ENCODE assay signal across 17 mouse cellular contexts in genomic region chr11:88953582-88953981, GRCm38 (mm10). TPM values are rescaled to one million over a fixed set of nuclear protein-coding genes. Genes with fewer than 3 reads are reported as not detected.
A peak's percentile ranks its signal among the peaks of the same experiment; 100 is the strongest.
DNase-seq lines count a peak whose midpoint lies in the region; ATAC-seq and TF ChIP-seq lines count a peak whose summit lies in the region.
"Had no signal": no experiment of that assay in that cellular context is flagged by ENCODE, and none has a peak within 500 bp of the region (broad histone marks: within the 10 kb centered on the region; RNA-seq: fewer than 3 reads in every experiment).

No protein-coding gene starts in this region.

- H3K27ac ChIP-seq in hindbrain, postnatal 0 days = no peak overlapping the region
- H3K27ac ChIP-seq in hindbrain, embryonic 11.5 days (ENCODE audit: low read depth, low read length) = no peak overlapping the region
- no peak overlapping the region for H3K27ac ChIP-seq in CH12.LX (ENCODE audit: insufficient read depth, low read depth)
- no peak overlapping the region for H3K27ac ChIP-seq in liver, embryonic 15.5 days (replicated peaks)

- no peak for TF ChIP-seq EP300 in CH12.LX (IDR thresholded peaks at IDR 0.05; ENCODE audit: low read length)

- intact Hi-C loops in heart, postnatal 25 days (cut with DNase I) = no loop called here

- dilution Hi-C loops in CH12.LX (cut with MboI; ENCODE audit: extremely low pct_ligation_motif_present, extremely low pct_unique_long_range_greater_than_20kb, low sequenced_read_pairs) = no loop called here

- TF ChIP-seq POLR2A in CH12.LX (IDR thresholded peaks at IDR 0.05; ENCODE audit: low read depth, low read length) = no peak

- no peak overlapping the region for H3K4me3 ChIP-seq in hindbrain, postnatal 0 days (ENCODE audit: low read length)
- H3K4me3 ChIP-seq in hindbrain, embryonic 11.5 days (ENCODE audit: low read depth, low read length) = no peak overlapping the region
- H3K4me3 ChIP-seq in CH12.LX (replicated peaks in 1 of 3; ENCODE audit: low read depth in 2 of 3, low read length in 2 of 3, poor library complexity in 1 of 3) = peak overlapping the region; percentile 22 to 73 (median 62)
- no peak overlapping the region for H3K4me3 ChIP-seq in liver, embryonic 15.5 days (replicated peaks)

- TF ChIP-seq CTCF in hindbrain, postnatal 0 days (IDR thresholded peaks at IDR 0.05; ENCODE audit: low read depth) = no peak
- no peak; a peak in 1 of 4 replicates for TF ChIP-seq CTCF in CH12.LX (conservative IDR thresholded peaks at IDR 0.05 in 1 of 2, IDR thresholded peaks at IDR 0.05 in 1 of 2; ENCODE audit: low read depth in 2 of 2, low read length in 2 of 2)

- peaks cover 5% of the 10 kb centered on the region for H3K36me3 ChIP-seq in hindbrain, postnatal 0 days (ENCODE audit: insufficient read depth, low read length)
- H3K36me3 ChIP-seq in hindbrain, embryonic 11.5 days (ENCODE audit: control insufficient read depth, insufficient read depth, low read length) = no peaks in the 10 kb centered on the region
- peaks cover 9 to 31% of the 10 kb centered on the region in 2 experiments for H3K36me3 ChIP-seq in CH12.LX (replicated peaks in 1 of 2; ENCODE audit: control insufficient read depth in 1 of 2, insufficient read depth in 1 of 2, low read length in 1 of 2)
- no peaks in the 10 kb centered on the region for H3K36me3 ChIP-seq in liver, embryonic 15.5 days (replicated peaks)

- peaks cover 33% of the 10 kb centered on the region for H3K79me2 ChIP-seq in CH12.LX (replicated peaks; ENCODE audit: control insufficient read depth, extremely low read depth, insufficient read depth, poor library complexity, severe bottlenecking)

- no peak for ATAC-seq in hindbrain, postnatal 0 days
- no peak for ATAC-seq in hindbrain, embryonic 11.5 days (ENCODE audit: low FRiP score)
- ATAC-seq in liver, embryonic 15.5 days (ENCODE audit: insufficient read depth) = peak; percentile 50; the same call in 1 of the 2 replicates
- ATAC-seq in CD4-positive, CD25-positive, alpha-beta regulatory T cell, adult 4 months = no peak

- no peak for TF ChIP-seq RAD21 in CH12.LX (IDR thresholded peaks at IDR 0.05; ENCODE audit: low read depth, low read length)

- WGBS in hindbrain, postnatal 0 days = 93% methylated on average over 3 of the region's 3 CpGs
- WGBS in hindbrain, embryonic 11.5 days = 95% methylated on average over 3 of the region's 3 CpGs
- WGBS in liver, embryonic 15.5 days (ENCODE audit: insufficient replicate concordance) = 40% methylated on average over 3 of the region's 3 CpGs

- no peaks in the 10 kb centered on the region for H3K27me3 ChIP-seq in hindbrain, postnatal 0 days (ENCODE audit: insufficient read depth, low read length)
- H3K27me3 ChIP-seq in hindbrain, embryonic 11.5 days (ENCODE audit: control insufficient read depth, insufficient read depth, low read length) = no peaks in the 10 kb centered on the region
- H3K27me3 ChIP-seq in CH12.LX (replicated peaks) = no peaks in the 10 kb centered on the region
- H3K27me3 ChIP-seq in liver, embryonic 15.5 days = no peaks in the 10 kb centered on the region

- peaks cover 7% of the 10 kb centered on the region; the same call in 1 of the 2 replicates for H3K4me1 ChIP-seq in hindbrain, postnatal 0 days (ENCODE audit: insufficient read depth, low read length)
- no peaks in the 10 kb centered on the region for H3K4me1 ChIP-seq in hindbrain, embryonic 11.5 days (replicated peaks; ENCODE audit: control insufficient read depth, insufficient read depth, low read length)
- peaks cover 20 to 58% of the 10 kb centered on the region in 2 experiments for H3K4me1 ChIP-seq in CH12.LX (ENCODE audit: control insufficient read depth in 1 of 2, insufficient read depth in 2 of 2)
- H3K4me1 ChIP-seq in liver, embryonic 15.5 days (replicated peaks) = peaks cover 39% of the 10 kb centered on the region

- in situ Hi-C loops in CH12.LX (cut with MboI; ENCODE audit: low pct_ligation_motif_present, low pct_unique_long_range_greater_than_20kb, low sequenced_read_pairs) = loop anchor here (5.0 kb wide), 2 partner anchors 46 to 101 kb away; no protein-coding TSS in a partner anchor

- no peak overlapping the region for H3K9ac ChIP-seq in hindbrain, postnatal 0 days (replicated peaks; ENCODE audit: low read length)
- no peak overlapping the region for H3K9ac ChIP-seq in hindbrain, embryonic 11.5 days (ENCODE audit: low read depth, low read length)
- peak overlapping the region; percentile 74 for H3K9ac ChIP-seq in CH12.LX (ENCODE audit: insufficient read depth, low read depth)
- H3K9ac ChIP-seq in liver, embryonic 15.5 days = no peak overlapping the region

- no peaks in the 10 kb centered on the region for H3K9me3 ChIP-seq in hindbrain, postnatal 0 days (ENCODE audit: low read length)
- H3K9me3 ChIP-seq in hindbrain, embryonic 11.5 days (ENCODE audit: control insufficient read depth, low read length) = no peaks in the 10 kb centered on the region
- no peaks in the 10 kb centered on the region for H3K9me3 ChIP-seq in CH12.LX (replicated peaks; ENCODE audit: low read length)
- H3K9me3 ChIP-seq in liver, embryonic 15.5 days (replicated peaks) = no peaks in the 10 kb centered on the region

- 0 out of 2 replicates have a peak overlapping the region, but pooled peaks have one; percentile 5 for H3K4me2 ChIP-seq in hindbrain, postnatal 0 days (ENCODE audit: low read depth, low read length)
- no peak overlapping the region for H3K4me2 ChIP-seq in hindbrain, embryonic 11.5 days (replicated peaks; ENCODE audit: low read depth, low read length)
- H3K4me2 ChIP-seq in CH12.LX (ENCODE audit: insufficient read depth, low read depth, poor library complexity, severe bottlenecking) = peak overlapping the region; percentile 98
- peak overlapping the region; percentile 69 for H3K4me2 ChIP-seq in liver, embryonic 15.5 days

- no peak for DNase-seq in hindbrain, postnatal 0 days (ENCODE audit: low spot score)
- DNase-seq in hindbrain, embryonic 11.5 days (ENCODE audit: low spot score) = no peak
- DNase-seq in CH12.LX (ENCODE audit: extremely low read depth) = no peak
- peak; percentile 53 for DNase-seq in c-Kit-positive CD71-positive TER-119-negative erythroid progenitor cells, embryonic 14.5 days (ENCODE audit: low read depth)
- DNase-seq in lung, postnatal 25 days (ENCODE audit: low spot score) = no peak
- DNase-seq in heart, postnatal 25 days (ENCODE audit: low spot score) = no peak
- DNase-seq: adrenal gland, adult 2 months; gastrocnemius, adult 2 months; heart, postnatal 36 days; kidney, adult 8-10 months had no signal

TF ChIP-seq in CH12.LX, 34 proteins besides CTCF, POLR2A, EP300 and RAD21 (continues in another document):
- TF ChIP-seq ZMIZ1 (IDR thresholded peaks at IDR 0.05; ENCODE audit: low read depth, low read length) (no peak), MXI1 (IDR thresholded peaks at IDR 0.05; ENCODE audit: low read depth, low read length) (no peak; the same call in 1 of the 2 replicates), ELF1 (IDR thresholded peaks at IDR 0.05; ENCODE audit: low read depth, low read length) (no peak), POLR2AphosphoS2 (IDR thresholded peaks at IDR 0.05; ENCODE audit: low read depth, low read length) (no peak), SIN3A (IDR thresholded peaks at IDR 0.05; ENCODE audit: low read length) (peak; percentile 38)

RNA-seq across cellular contexts. Expression of gene Scpep1, which starts 1.7 kb away (rescaled TPM):
- 21.3 and 26.0 TPM in 2 replicates for total RNA-seq in hindbrain, postnatal 0 days (2014; rRNA removed)
- polyA plus RNA-seq in hindbrain, postnatal 0 days (2015; fragmentation: Nextera tagmentation; extraction: Ambion mirVana) = 32.4 and 33.3 TPM in 2 replicates
- 59.4 and 61.8 TPM in 2 replicates for polyA plus RNA-seq in hindbrain, embryonic 11.5 days (2014; fragmentation: Nextera tagmentation; extraction: Ambion mirVana)
- total RNA-seq in CH12.LX (2012; rRNA removed) = 98.9 and 121 TPM in 2 replicates
- 84.5 and 101 TPM in 2 replicates for total RNA-seq in CH12.LX (2014; rRNA removed)
- 202 and 210 TPM in 2 replicates for polyA plus RNA-seq in CH12.LX (2012; ENCODE audit: insufficient read length, low read depth)
- 47.8 and 50.1 TPM in 2 replicates for polyA plus RNA-seq in liver, embryonic 15.5 days (2015; fragmentation: Nextera tagmentation; extraction: Ambion mirVana)
- total RNA-seq in heart, postnatal 25 days (2021) = 10 to 100 TPM; 16.8 to 20.3 TPM
- polyA plus RNA-seq in CD4-positive, CD25-positive, alpha-beta regulatory T cell, adult 4 months (2017; shearing (Covaris generic)) = 10 to 100 TPM; 13.7 to 19.0 TPM

RNA-seq across cellular contexts. Expression of gene Elobl, which starts 13.1 kb away (rescaled TPM):
- total RNA-seq in hindbrain, postnatal 0 days (2014; rRNA removed) = not detected in 2 replicates
- polyA plus RNA-seq in hindbrain, postnatal 0 days (2015; fragmentation: Nextera tagmentation; extraction: Ambion mirVana) = not detected in 2 replicates
- polyA plus RNA-seq in hindbrain, embryonic 11.5 days (2014; fragmentation: Nextera tagmentation; extraction: Ambion mirVana) = not detected in 2 replicates
- total RNA-seq in CH12.LX (2012; rRNA removed) (not detected in 2 replicates), CH12.LX (2014; rRNA removed) (not detected in 2 replicates)
- polyA plus RNA-seq in CH12.LX (2012; ENCODE audit: insufficient read length, low read depth) = not detected in 2 replicates
- not detected in 2 replicates for polyA plus RNA-seq in liver, embryonic 15.5 days (2015; fragmentation: Nextera tagmentation; extraction: Ambion mirVana)
- total RNA-seq in heart, postnatal 25 days (2021) = not detected
- polyA plus RNA-seq in CD4-positive, CD25-positive, alpha-beta regulatory T cell, adult 4 months (2017; shearing (Covaris generic)) = not detected
- total RNA-seq: adrenal gland, adult 2 months; common myeloid progenitor, adult 5-6 weeks; gastrocnemius, adult 2 months; heart, adult 8-10 months; heart, postnatal 36 days; layer of hippocampus, adult 8-10 months; left cerebral cortex, postnatal 14 days had no signal
- polyA plus RNA-seq: lung, embryonic 16.5 days had no signal

RNA-seq across cellular contexts. Expression of gene Coil, which starts 16.5 kb away (rescaled TPM):
- total RNA-seq in hindbrain, postnatal 0 days (2014; rRNA removed) = 21.7 and 29.0 TPM in 2 replicates
- polyA plus RNA-seq in hindbrain, postnatal 0 days (2015; fragmentation: Nextera tagmentation; extraction: Ambion mirVana) = 22.8 and 24.7 TPM in 2 replicates
- polyA plus RNA-seq in hindbrain, embryonic 11.5 days (2014; fragmentation: Nextera tagmentation; extraction: Ambion mirVana) = 18.5 and 18.8 TPM in 2 replicates
- 28.5 and 33.0 TPM in 2 replicates for total RNA-seq in CH12.LX (2012; rRNA removed)
- total RNA-seq in CH12.LX (2014; rRNA removed) = 37.4 and 41.3 TPM in 2 replicates
- polyA plus RNA-seq in CH12.LX (2012; ENCODE audit: insufficient read length, low read depth) = 35.2 and 35.4 TPM in 2 replicates
- 3.4 and 4.0 TPM in 2 replicates for polyA plus RNA-seq in liver, embryonic 15.5 days (2015; fragmentation: Nextera tagmentation; extraction: Ambion mirVana)
- total RNA-seq in heart, postnatal 25 days (2021) = 1 to 10 TPM; 4.6 to 4.9 TPM
- polyA plus RNA-seq in CD4-positive, CD25-positive, alpha-beta regulatory T cell, adult 4 months (2017; shearing (Covaris generic)) = 1 to 10 TPM; 6.0 to 9.6 TPM

RNA-seq across cellular contexts. Expression of gene Trim25, which starts 45.6 kb away (rescaled TPM):
- total RNA-seq in hindbrain, postnatal 0 days (2014; rRNA removed) = 0.97 and 4.6 TPM in 2 replicates
- 5.3 and 6.2 TPM in 2 replicates for polyA plus RNA-seq in hindbrain, postnatal 0 days (2015; fragmentation: Nextera tagmentation; extraction: Ambion mirVana)
- 3.6 and 3.8 TPM in 2 replicates for polyA plus RNA-seq in hindbrain, embryonic 11.5 days (2014; fragmentation: Nextera tagmentation; extraction: Ambion mirVana)
- 19.5 and 20.1 TPM in 2 replicates for total RNA-seq in CH12.LX (2012; rRNA removed)
- 5.1 and 6.1 TPM in 2 replicates for total RNA-seq in CH12.LX (2014; rRNA removed)
- 41.2 and 48.3 TPM in 2 replicates for polyA plus RNA-seq in CH12.LX (2012; ENCODE audit: insufficient read length, low read depth)
- polyA plus RNA-seq in liver, embryonic 15.5 days (2015; fragmentation: Nextera tagmentation; extraction: Ambion mirVana) = 19.6 and 20.4 TPM in 2 replicates
- total RNA-seq in heart, postnatal 25 days (2021) = 10 to 100 TPM; 20.5 to 22.7 TPM
- polyA plus RNA-seq in CD4-positive, CD25-positive, alpha-beta regulatory T cell, adult 4 months (2017; shearing (Covaris generic)) = 10 to 100 TPM; 14.0 to 25.6 TPM

Comparison
In these comparisons a context has a peak if more than half of its experiments do, and no peak if none do; other contexts are left out.
1. H3K4me3 ChIP-seq: peak in CH12.LX (3 of 3); none in hindbrain, postnatal 0 days (single experiment), hindbrain, embryonic 11.5 days (single experiment) and liver, embryonic 15.5 days (single experiment).